Mouse (Mus musculus) bone marrow macrophage, adult 2 months (primary cell): ENCODE measurements around the gene Olfr617. TPM values are rescaled to one million over a fixed set of nuclear protein-coding genes. Genes with fewer than 3 reads are reported as not detected.
"Not testable (repeated sequence)": the region's sequence is repeated elsewhere in the genome, so short reads cannot be mapped to it uniquely, and the experiment has no call there.

Source experiments
- H3K27ac ChIP-seq: 2 replicates; pipeline ENCODE4 v1.5.1; 2012; ENCODE audit warnings: low read depth, low read length; ENCODE audit not compliant: insufficient read depth
- H3K4me1 ChIP-seq: 2 replicates; pipeline ENCODE4 v1.6.1; 2012; ENCODE audit warnings: low read length; ENCODE audit not compliant: control insufficient read depth, insufficient read depth
- H3K4me3 ChIP-seq: 2 replicates; pipeline ENCODE4 v1.5.1; 2012; ENCODE audit warnings: mild to moderate bottlenecking, low read length, moderate library complexity; ENCODE audit not compliant: insufficient read depth
- CTCF ChIP-seq: IDR thresholded peaks from 2 replicates; pipeline ENCODE4 v1.5.1; 2012; ENCODE audit warnings: low read depth, mild to moderate bottlenecking, low read length, moderate library complexity
- POLR2A ChIP-seq: IDR thresholded peaks from 2 replicates; pipeline ENCODE4 v1.6.1; 2012; ENCODE audit warnings: mild to moderate bottlenecking, low read depth, low read length, borderline replicate concordance
- polyA plus RNA-seq: library from polyadenylated mRNA; stranded (reverse); fragments of >200 nt; gene quantifications from 2 replicates; pipeline ENCODE4 v1.2.4, GENCODE M21; 2012; ENCODE audit not compliant: missing spikeins, insufficient read depth, insufficient read length

The Olfr617 gene
- not detected in 2 replicates for polyA plus RNA-seq

DNA sequence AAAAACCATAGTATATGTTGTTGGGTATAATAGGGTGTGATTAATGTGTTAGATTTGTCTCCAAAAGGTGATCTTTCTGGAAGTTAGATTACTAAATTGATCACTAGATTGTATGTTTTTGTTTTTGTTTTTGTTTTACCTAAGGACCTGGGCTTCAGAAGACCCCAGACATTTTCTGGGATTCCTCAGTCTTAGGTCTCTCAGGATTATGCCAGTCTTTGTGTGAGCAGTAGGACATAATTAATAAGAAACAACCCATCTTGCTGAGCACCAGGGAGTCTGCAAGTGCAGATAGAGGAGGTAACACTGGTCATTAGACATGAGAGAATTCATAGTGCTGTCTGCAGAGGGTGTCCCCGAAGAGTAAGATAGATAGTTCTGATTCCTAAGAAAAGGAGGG is at the start of gene Olfr617:
Olfr617 (plus strand) TSS at position 301 of the 400 bp plus-strand sequence.
- Histone ChIP-seq H3K4me3 (no peak within 1 kb of the TSS), H3K4me1 (no peaks in the 10 kb centered on the region), H3K27ac (no peak within 1 kb of the TSS)
- TF ChIP-seq POLR2A (no peak), CTCF (no peak)

- not testable (repeated sequence) for H3K27ac ChIP-seq, H3K4me3 ChIP-seq, H3K4me1 ChIP-seq
Measured at GRCm38 (mm10) chr7:103542617-103543016, 30.2 kb upstream of the Olfr617 start, which contains the start of gene Olfr612. TSS of gene Olfr612 (minus strand) at chr7:103542717.

- Histone ChIP-seq H3K4me1 (no peaks in the 10 kb centered on the region), H3K27ac (no peak within 1 kb of the TSS), H3K4me3 (no peak within 1 kb of the TSS)
- TF ChIP-seq CTCF (no peak), POLR2A (no peak)
Measured at GRCm38 (mm10) chr7:103547774-103548173, 25.1 kb upstream of the Olfr617 start, which contains the start of gene Olfr613. TSS of gene Olfr613 (plus strand) at chr7:103548074.

DNA sequence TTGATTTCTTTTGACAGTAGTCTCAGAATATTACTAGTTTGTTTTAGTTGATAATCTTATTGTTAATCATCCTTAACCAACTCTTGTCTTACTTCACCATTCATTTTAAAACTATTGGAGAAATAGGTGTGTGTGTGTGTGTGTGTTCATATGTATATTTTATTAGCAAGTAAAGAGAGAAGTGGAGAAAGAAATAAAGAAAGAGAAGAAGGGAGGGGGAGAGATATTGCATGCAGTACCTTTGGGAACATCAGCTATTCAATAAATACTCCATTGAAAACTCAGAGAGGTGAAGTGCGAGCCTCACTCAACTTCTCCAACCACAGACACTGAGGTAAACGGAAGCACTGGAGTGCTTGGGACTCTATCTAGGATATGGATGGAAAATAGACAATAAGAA is 17.1 kb upstream of the Olfr617 start, which contains the start of gene Olfr615:
Olfr615 (plus strand) TSS at position 301 of the 400 bp plus-strand sequence.
- Histone ChIP-seq H3K4me1 (no peaks in the 10 kb centered on the region), H3K4me3 (no peak within 1 kb of the TSS), H3K27ac (no peak within 1 kb of the TSS)
- TF ChIP-seq CTCF (no peak), POLR2A (no peak)

- H3K4me1 ChIP-seq: no peaks in the 10 kb centered on the region
- H3K4me3 ChIP-seq: no peak within 1 kb of the TSS
- no peak for TF ChIP-seq CTCF
- TF ChIP-seq POLR2A: no peak
- H3K27ac ChIP-seq: no peak within 1 kb of the TSS
Measured at GRCm38 (mm10) chr7:103569043-103569442, 3.8 kb upstream of the Olfr617 start, which contains the start of gene Olfr616. TSS of gene Olfr616 (minus strand) at chr7:103569143.

DNA sequence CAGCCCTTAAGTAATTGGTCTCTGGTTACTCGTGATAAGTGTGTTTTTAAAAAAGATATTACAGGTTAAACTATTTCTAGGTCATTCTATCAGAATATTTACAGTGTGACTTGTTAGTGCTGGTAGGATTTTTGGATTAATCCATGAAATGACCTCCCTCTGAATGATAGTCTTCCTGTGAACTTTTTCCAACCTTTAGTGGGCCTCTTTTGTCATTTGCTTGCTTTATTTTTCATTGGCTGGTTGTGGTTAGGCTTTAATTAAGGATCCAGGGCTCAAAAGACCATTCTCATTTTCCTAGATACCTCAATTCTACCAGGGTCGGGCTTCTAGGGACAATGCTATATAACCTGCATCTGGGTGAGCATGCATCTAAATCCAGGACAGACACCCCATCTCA is 16.9 kb downstream of the Olfr617 start, which contains the start of gene Olfr618:
Olfr618 (plus strand) TSS at position 301 of the 400 bp plus-strand sequence.
- H3K4me3 ChIP-seq: no peak within 1 kb of the TSS
- TF ChIP-seq CTCF: no peak
- TF ChIP-seq POLR2A: no peak
- no peaks in the 10 kb centered on the region for H3K4me1 ChIP-seq
- H3K27ac ChIP-seq: no peak within 1 kb of the TSS

- Histone ChIP-seq H3K4me1 (no peaks in the 10 kb centered on the region), H3K4me3 (no peak within 1 kb of the TSS), H3K27ac (no peak within 1 kb of the TSS)
- no peak for TF ChIP-seq CTCF
Measured at GRCm38 (mm10) chr7:103600275-103600674, 27.4 kb downstream of the Olfr617 start, which contains the start of gene Olfr619. TSS of gene Olfr619 (plus strand) at chr7:103600575.

- TF ChIP-seq POLR2A: no peak
- TF ChIP-seq CTCF: no peak
- H3K27ac ChIP-seq: no peak overlapping the region
- no peak overlapping the region for H3K4me3 ChIP-seq
- H3K4me1 ChIP-seq: no peaks in the 10 kb centered on the region
Measured at GRCm38 (mm10) chr7:103607425-103607824, 34.6 kb downstream of the Olfr617 start.

DNA sequence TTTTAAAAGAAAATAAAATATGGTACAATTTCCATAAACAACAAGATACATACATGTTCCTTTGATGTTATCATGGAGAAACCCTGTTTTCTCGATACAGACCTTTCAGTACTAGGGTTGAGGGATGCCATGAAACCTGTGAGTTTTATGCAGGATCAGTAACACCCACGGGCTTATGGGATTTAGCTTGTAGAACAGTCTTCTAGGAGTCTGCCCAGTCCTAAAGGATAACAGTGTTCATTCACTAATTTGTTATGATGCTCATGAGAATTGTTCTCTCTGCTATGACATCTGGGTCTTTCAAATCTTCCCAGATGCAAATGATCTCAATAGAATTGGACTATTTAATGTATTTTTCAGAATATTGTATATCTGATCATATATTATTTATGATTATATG is 39.6 kb downstream of the Olfr617 start, which contains the start of gene Olfr620:
Olfr620 (minus strand) TSS at position 101 of the 400 bp plus-strand sequence.
- H3K4me1 ChIP-seq: no peaks in the 10 kb centered on the region
- no peak within 1 kb of the TSS for H3K27ac ChIP-seq
- TF ChIP-seq CTCF (no peak), POLR2A (no peak)
- H3K4me3 ChIP-seq: no peak within 1 kb of the TSS

Other genes starting within 250 kb of the Olfr617 start
- gene Olfr598, start 249.5 kb upstream of the Olfr617 start, polyA plus RNA-seq: not detected in 2 replicates
- gene Olfr599, start 237.1 kb upstream of the Olfr617 start, polyA plus RNA-seq: not detected in 2 replicates
- gene Olfr600, start 223.4 kb upstream of the Olfr617 start, polyA plus RNA-seq: not detected in 2 replicates
- gene Olfr601, start 210.4 kb upstream of the Olfr617 start, polyA plus RNA-seq: not detected in 2 replicates
- not detected in 2 replicates for gene Olfr603, start 186.9 kb upstream of the Olfr617 start, polyA plus RNA-seq
- not detected in 2 replicates for gene Usp17lc, start 158.0 kb upstream of the Olfr617 start, polyA plus RNA-seq
- gene Olfr605, start 127.6 kb upstream of the Olfr617 start, polyA plus RNA-seq: not detected in 2 replicates
- gene Olfr606, start 124.0 kb upstream of the Olfr617 start, polyA plus RNA-seq: not detected in 2 replicates
- gene Olfr607, start 108.9 kb upstream of the Olfr617 start, polyA plus RNA-seq: not detected in 2 replicates
- not detected in 2 replicates for gene Olfr608, start 103.2 kb upstream of the Olfr617 start, polyA plus RNA-seq
- gene Olfr609, start 75.0 kb upstream of the Olfr617 start, polyA plus RNA-seq: not detected in 2 replicates
- gene Olfr610, start 60.9 kb upstream of the Olfr617 start, polyA plus RNA-seq: not detected in 2 replicates
- gene Olfr611, start 52.2 kb upstream of the Olfr617 start, polyA plus RNA-seq: not detected in 2 replicates
- gene Olfr612, start 30.3 kb upstream of the Olfr617 start, polyA plus RNA-seq: not detected in 2 replicates
- not detected in 2 replicates for gene Olfr613, start 25.0 kb upstream of the Olfr617 start, polyA plus RNA-seq
- not detected in 2 replicates for gene Olfr615, start 17.0 kb upstream of the Olfr617 start, polyA plus RNA-seq
- not detected in 2 replicates for gene Olfr616, start 3.9 kb upstream of the Olfr617 start, polyA plus RNA-seq
- not detected in 2 replicates for gene Olfr618, start 17.0 kb downstream of the Olfr617 start, polyA plus RNA-seq
- gene Olfr619, start 27.5 kb downstream of the Olfr617 start, polyA plus RNA-seq: not detected in 2 replicates
- gene Olfr620, start 39.5 kb downstream of the Olfr617 start, polyA plus RNA-seq: 0.19 and 0.27 TPM in 2 replicates
- gene Olfr622, start 69.6 kb downstream of the Olfr617 start, polyA plus RNA-seq: not detected in 2 replicates
- not detected in 2 replicates for gene Olfr623, start 90.6 kb downstream of the Olfr617 start, polyA plus RNA-seq
- not detected in 2 replicates for gene Olfr624, start 98.1 kb downstream of the Olfr617 start, polyA plus RNA-seq
- not detected in 2 replicates for gene Olfr625-ps1, start 109.7 kb downstream of the Olfr617 start, polyA plus RNA-seq
- not detected in 2 replicates for gene Olfr243, start 141.6 kb downstream of the Olfr617 start, polyA plus RNA-seq
- gene Olfr628, start 157.3 kb downstream of the Olfr617 start, polyA plus RNA-seq: not detected in 2 replicates
- gene Olfr629, start 171.9 kb downstream of the Olfr617 start, polyA plus RNA-seq: not detected in 2 replicates
- gene Olfr630, start 184.3 kb downstream of the Olfr617 start, polyA plus RNA-seq: not detected in 2 replicates
- gene Olfr69, start 198.5 kb downstream of the Olfr617 start, polyA plus RNA-seq: not detected in 2 replicates
- gene Olfr68, start 206.6 kb downstream of the Olfr617 start, polyA plus RNA-seq: not detected in 2 replicates
- gene Olfr67, start 218.8 kb downstream of the Olfr617 start, polyA plus RNA-seq: not detected in 2 replicates
- not detected in 2 replicates for gene Hbb-bt, start 240.9 kb downstream of the Olfr617 start, polyA plus RNA-seq